Mouse (Mus musculus): Measurements from ENCODE around the gene Ccdc9b.

GRCm38 (mm10) chr2:118772158-118772874 lies 9.9 kb upstream of the Ccdc9b start, which contains the start of gene Phgr1:
- TF ChIP-seq CTCF (conservative IDR thresholded peaks at IDR 0.05; ENCODE audit: low read length) (no peak), NANOG (IDR thresholded peaks at IDR 0.05; ENCODE audit: borderline replicate concordance, low read length) (no peak), POU5F1 (IDR thresholded peaks at IDR 0.05; ENCODE audit: borderline replicate concordance, low read length) (no peak)

All from E14TG2a.4 (cell line).